Mouse (Mus musculus) cerebellum, adult 2 months (tissue): ENCODE data around the gene Kctd2. TPM values are rescaled to one million over a fixed set of nuclear protein-coding genes. Genes with fewer than 3 reads are reported as not detected.

Experiments
- DNase-seq, 2 experiments: peaks; one replicate each; pipeline ENCODE4 v3.0.0; 2021
- H3K27ac ChIP-seq: fragments of 200-500 bp; 2 replicates; pipeline ENCODE4 v1.5.1; 2012; ENCODE audit warnings: low read length, control low read depth, inconsistent platforms; ENCODE audit not compliant: insufficient read depth
- H3K27me3 ChIP-seq: fragments of 200-500 bp; 2 replicates; pipeline ENCODE4 v1.6.1; 2012; ENCODE audit warnings: inconsistent platforms, mild to moderate bottlenecking, low read length, moderate library complexity; ENCODE audit not compliant: control insufficient read depth, insufficient read depth
- H3K4me1 ChIP-seq: fragments of 200-500 bp; 2 replicates; pipeline ENCODE4 v1.6.1; 2011; ENCODE audit warnings: low read length; ENCODE audit not compliant: control insufficient read depth, insufficient read depth
- H3K4me3 ChIP-seq: fragments of 200-500 bp; replicated peaks from 2 replicates; pipeline ENCODE3; 2011; ENCODE audit warnings: mild to moderate bottlenecking, low read depth, low read length, control low read depth; ENCODE audit not compliant: insufficient read depth
- CTCF ChIP-seq: fragments of 200-500 bp; IDR thresholded peaks from 2 replicates; pipeline ENCODE4 v1.5.1; 2011; ENCODE audit warnings: low read depth, mild to moderate bottlenecking, control low read depth, low read length, moderate library complexity, borderline replicate concordance; ENCODE audit not compliant: insufficient read depth
- POLR2A ChIP-seq: fragments of 200-500 bp; IDR thresholded peaks from 2 replicates; pipeline ENCODE4 v1.6.1; 2011; ENCODE audit warnings: low read length, control low read depth, borderline replicate concordance; ENCODE audit not compliant: insufficient read depth
- WGBS: fragments of 180-500 bp; shearing (Covaris S2); methylation state at CpG from one replicate; pipeline ENCODE4 v1.1.7; 2018; 5-methylcytosine and 5-hydroxymethylcytosine counted together
- polyA plus RNA-seq: library from polyadenylated mRNA; depleted of rRNA; stranded (reverse); fragments of >200 nt; gene quantifications from 2 replicates; pipeline ENCODE4 v1.2.3, GENCODE M21; 2012

Kctd2 gene
- polyA plus RNA-seq, 1 experiment: 98.0 TPM

GRCm38 (mm10) chr11:115376722-115377121 lies 43.2 kb upstream of the Kctd2 start:
- WGBS: 71% methylated on average over 7 of the region's 7 CpGs
- peaks cover 6% of the 10 kb centered on the region; the same call in 1 of the 2 replicates for H3K4me1 ChIP-seq
- no peak overlapping the region for H3K27ac ChIP-seq
- DNase-seq: no peak
- TF ChIP-seq CTCF: no peak
- TF ChIP-seq POLR2A: no peak
- no peaks in the 10 kb centered on the region for H3K27me3 ChIP-seq
- no peak overlapping the region for H3K4me3 ChIP-seq

GRCm38 (mm10) chr11:115377254-115377653 lies 42.7 kb upstream of the Kctd2 start:
- Histone ChIP-seq H3K27ac (no peak overlapping the region), H3K4me3 (no peak overlapping the region), H3K4me1 (peaks cover 6% of the 10 kb centered on the region; the same call in 1 of the 2 replicates), H3K27me3 (no peaks in the 10 kb centered on the region)
- 95% methylated on average over 4 of the region's 4 CpGs for WGBS
- DNase-seq: no peak
- no peak for TF ChIP-seq CTCF
- no peak for TF ChIP-seq POLR2A

GRCm38 (mm10) chr11:115377854-115378253 lies 42.1 kb upstream of the Kctd2 start:
- Histone ChIP-seq H3K27me3 (no peaks in the 10 kb centered on the region), H3K4me1 (peaks cover 6% of the 10 kb centered on the region; the same call in 1 of the 2 replicates), H3K4me3 (no peak overlapping the region), H3K27ac (no peak overlapping the region)
- no peak for TF ChIP-seq CTCF
- no peak for TF ChIP-seq POLR2A
- DNase-seq: no peak
- 85% methylated on average over 7 of the region's 7 CpGs for WGBS

GRCm38 (mm10) chr11:115381276-115381675 lies 38.7 kb upstream of the Kctd2 start:
- Histone ChIP-seq H3K4me1 (peaks cover 18% of the 10 kb centered on the region), H3K27me3 (no peaks in the 10 kb centered on the region), H3K27ac (peak overlapping the region; percentile 15; the same call in 1 of the 2 replicates), H3K4me3 (peak overlapping the region; percentile 54)
- WGBS: 25% methylated on average over 9 of the region's 9 CpGs
- TF ChIP-seq POLR2A (no peak), CTCF (no peak)
- DNase-seq: no peak

GRCm38 (mm10) chr11:115381743-115382539 lies 38.0 kb upstream of the Kctd2 start, which contains the start of gene Cdr2l:
Gene Cdr2l, plus strand, starts transcription at chr11:115381916.
- WGBS: under 1% methylated on average over 71 of the region's 76 CpGs
- peak; percentile 94 to 96 for DNase-seq
- Histone ChIP-seq H3K4me3 (peak within 1 kb of the TSS; percentile 98), H3K27ac (peak within 1 kb of the TSS; percentile 93), H3K4me1 (peaks cover 18% of the 10 kb centered on the region), H3K27me3 (no peaks in the 10 kb centered on the region)
- no peak for TF ChIP-seq CTCF
- TF ChIP-seq POLR2A: peak; percentile 90

GRCm38 (mm10) chr11:115382891-115383290 lies 37.0 kb upstream of the Kctd2 start:
- Histone ChIP-seq H3K27ac (peak overlapping the region; percentile 23), H3K27me3 (no peaks in the 10 kb centered on the region), H3K4me1 (peaks cover 18% of the 10 kb centered on the region), H3K4me3 (peak overlapping the region; percentile 98)
- DNase-seq: peak; percentile 49 to 56
- TF ChIP-seq POLR2A (peak; percentile 28; the same call in 1 of the 2 replicates), CTCF (no peak)
- 3% methylated on average over 5 of the region's 5 CpGs for WGBS

- H3K4me3 ChIP-seq: peak overlapping the region; percentile 98
- TF ChIP-seq POLR2A (no peak), CTCF (no peak)
- 15% methylated on average over 16 of the region's 16 CpGs for WGBS
- H3K27me3 ChIP-seq: no peaks in the 10 kb centered on the region
- peak overlapping the region; percentile 23 for H3K27ac ChIP-seq
- peak in 1 of 2 experiments; percentile 59 for DNase-seq
- peaks cover 22% of the 10 kb centered on the region for H3K4me1 ChIP-seq
Measured at GRCm38 (mm10) chr11:115383701-115384474, 36.0 kb upstream of the Kctd2 start.
